Mouse (Mus musculus) embryonic fibroblast, embryonic 13.5 days (primary cell): ENCODE data around the gene Slc9a1.

ENCODE experiments used
- CTCF ChIP-seq: IDR thresholded peaks from 2 replicates; pipeline ENCODE4 v1.5.1; 2011; ENCODE audit warnings: mild to moderate bottlenecking, control low read depth, low read length, moderate library complexity, borderline replicate concordance; ENCODE audit not compliant: insufficient read depth
- POLR2A ChIP-seq: IDR thresholded peaks from 2 replicates; pipeline ENCODE4 v1.6.1; 2011; ENCODE audit warnings: low read depth, mild to moderate bottlenecking, control low read depth, low read length, moderate library complexity

- no peak for TF ChIP-seq POLR2A
- no peak for TF ChIP-seq CTCF
Measured at GRCm38 (mm10) chr4:133460006-133460405, 90.5 kb downstream of the Slc9a1 start.
